Mouse (Mus musculus): ENCODE measurements at regions not wholly inside any gene's neighbourhood (a gene's known extent, or its start where the extent isn't known, plus 50 kb on each side); places are given as distances from the start of the nearest gene placed in this dataset.
"Not testable (repeated sequence)": the region's sequence is repeated elsewhere in the genome, so short reads cannot be mapped to it uniquely, and the experiment has no call there.

DNA sequence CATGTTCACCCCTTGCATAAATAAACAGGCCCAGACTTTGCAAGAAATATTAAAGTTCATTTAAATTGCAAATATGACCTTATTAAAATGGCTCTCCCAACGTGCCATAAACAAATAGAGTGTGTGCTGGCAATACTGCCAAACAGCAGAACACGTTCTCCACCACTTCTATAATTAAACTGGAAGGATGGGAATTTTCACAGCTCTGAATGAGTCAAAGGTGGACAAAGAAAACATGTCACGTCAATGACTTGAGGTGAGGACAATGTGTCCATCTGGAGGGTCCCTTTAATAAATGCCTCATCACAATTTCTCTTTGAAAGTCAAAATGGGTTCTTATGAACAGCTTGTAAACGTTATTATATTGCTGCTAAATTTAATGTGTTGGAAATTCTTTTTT is 114.8 kb downstream of the Galc start:
- DNase-seq (ENCODE audit: low spot score) (no peak), ATAC-seq (no peak)
- H3K9ac ChIP-seq (replicated peaks; ENCODE audit: low read length) = no peak overlapping the region
- no peak overlapping the region for H3K27ac ChIP-seq
- no peaks in the 10 kb centered on the region for H3K9me3 ChIP-seq (ENCODE audit: low read length)
- WGBS = 39% methylated on average over 4 of the region's 4 CpGs
- TF ChIP-seq CTCF (IDR thresholded peaks at IDR 0.05; ENCODE audit: low read depth) = no peak
- H3K4me1 ChIP-seq (ENCODE audit: insufficient read depth, low read length) = no peaks in the 10 kb centered on the region
- H3K4me3 ChIP-seq (ENCODE audit: low read length) = no peak overlapping the region
- H3K36me3 ChIP-seq (ENCODE audit: insufficient read depth, low read length) = no peaks in the 10 kb centered on the region
- no peak overlapping the region for H3K4me2 ChIP-seq (ENCODE audit: low read depth, low read length)
- H3K27me3 ChIP-seq (ENCODE audit: insufficient read depth, low read length) = no peaks in the 10 kb centered on the region

DNA sequence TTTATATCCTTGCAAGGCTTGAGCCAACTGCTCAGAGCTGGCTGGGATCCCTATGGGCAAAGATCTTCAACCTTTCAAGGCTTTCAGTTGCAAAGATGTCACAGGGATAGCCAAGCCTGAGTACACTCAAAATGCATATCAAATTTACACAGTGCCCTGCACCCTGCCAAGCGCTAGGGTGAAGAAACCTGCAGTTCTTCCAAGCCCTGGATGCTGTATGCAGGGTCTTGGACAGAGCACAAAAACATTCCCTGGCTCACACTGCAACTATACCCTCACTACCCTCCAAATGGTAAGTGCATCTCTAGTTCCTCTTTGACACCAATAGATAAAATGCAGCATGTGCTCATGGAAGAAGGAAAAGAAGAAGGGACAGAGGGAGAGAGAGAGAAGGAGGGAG is 116.1 kb downstream of the Galc start:
- no peak overlapping the region for H3K4me3 ChIP-seq (ENCODE audit: low read length)
- WGBS = 69% methylated on average over 1 of the region's 1 CpGs
- no peak for ATAC-seq
- no peak for DNase-seq (ENCODE audit: low spot score)
- H3K9ac ChIP-seq (replicated peaks; ENCODE audit: low read length) = no peak overlapping the region
- TF ChIP-seq CTCF (IDR thresholded peaks at IDR 0.05; ENCODE audit: low read depth) = no peak
- H3K27me3 ChIP-seq (ENCODE audit: insufficient read depth, low read length) = no peaks in the 10 kb centered on the region
- no peak overlapping the region for H3K27ac ChIP-seq
- H3K4me2 ChIP-seq (ENCODE audit: low read depth, low read length) = no peak overlapping the region
- H3K4me1 ChIP-seq (ENCODE audit: insufficient read depth, low read length) = no peaks in the 10 kb centered on the region
- H3K9me3 ChIP-seq (ENCODE audit: low read length) = no peaks in the 10 kb centered on the region
- H3K36me3 ChIP-seq (ENCODE audit: insufficient read depth, low read length) = no peaks in the 10 kb centered on the region

GRCm38 (mm10) chr12:98139906-98140305 is 119.4 kb downstream of the Galc start:
- not testable (repeated sequence) for ATAC-seq; H3K36me3 ChIP-seq (ENCODE audit: insufficient read depth, low read length); DNase-seq (ENCODE audit: low spot score); H3K4me2 ChIP-seq (ENCODE audit: low read depth, low read length); H3K4me1 ChIP-seq (ENCODE audit: insufficient read depth, low read length); H3K9ac ChIP-seq (replicated peaks; ENCODE audit: low read length); H3K27me3 ChIP-seq (ENCODE audit: insufficient read depth, low read length); H3K9me3 ChIP-seq (ENCODE audit: low read length); H3K27ac ChIP-seq; H3K4me3 ChIP-seq (ENCODE audit: low read length)
- WGBS = 68% methylated on average over 3 of the region's 3 CpGs

GRCm38 (mm10) chr12:98131276-98131675 is 128.0 kb downstream of the Galc start:
- Histone ChIP-seq H3K4me2 (ENCODE audit: low read depth, low read length) (no peak overlapping the region), H3K27ac (no peak overlapping the region), H3K4me3 (ENCODE audit: low read length) (no peak overlapping the region), H3K9ac (replicated peaks; ENCODE audit: low read length) (no peak overlapping the region), H3K27me3 (ENCODE audit: insufficient read depth, low read length) (no peaks in the 10 kb centered on the region), H3K4me1 (ENCODE audit: insufficient read depth, low read length) (no peaks in the 10 kb centered on the region), H3K9me3 (ENCODE audit: low read length) (no peaks in the 10 kb centered on the region), H3K36me3 (ENCODE audit: insufficient read depth, low read length) (no peaks in the 10 kb centered on the region)
- no peak for ATAC-seq
- TF ChIP-seq CTCF (IDR thresholded peaks at IDR 0.05; ENCODE audit: low read depth) = no peak
- DNase-seq (ENCODE audit: low spot score) = no peak
- 66% methylated on average over 5 of the region's 5 CpGs for WGBS

GRCm38 (mm10) chr12:98123541-98123940 is 135.7 kb downstream of the Galc start:
- no peak overlapping the region for H3K4me2 ChIP-seq (ENCODE audit: low read depth, low read length)
- 63% methylated on average over 3 of the region's 3 CpGs for WGBS
- no peak for TF ChIP-seq CTCF (IDR thresholded peaks at IDR 0.05; ENCODE audit: low read depth)
- DNase-seq (ENCODE audit: low spot score) (no peak), ATAC-seq (no peak)
- no peaks in the 10 kb centered on the region for H3K36me3 ChIP-seq (ENCODE audit: insufficient read depth, low read length)
- no peak overlapping the region for H3K9ac ChIP-seq (replicated peaks; ENCODE audit: low read length)
- H3K27ac ChIP-seq = no peak overlapping the region
- H3K27me3 ChIP-seq (ENCODE audit: insufficient read depth, low read length) = no peaks in the 10 kb centered on the region
- no peaks in the 10 kb centered on the region for H3K9me3 ChIP-seq (ENCODE audit: low read length)
- H3K4me1 ChIP-seq (ENCODE audit: insufficient read depth, low read length) = no peaks in the 10 kb centered on the region
- no peak overlapping the region for H3K4me3 ChIP-seq (ENCODE audit: low read length)

- Histone ChIP-seq H3K9me3 (ENCODE audit: low read length) (no peaks in the 10 kb centered on the region), H3K4me3 (ENCODE audit: low read length) (no peak overlapping the region), H3K27ac (no peak overlapping the region), H3K4me1 (ENCODE audit: insufficient read depth, low read length) (no peaks in the 10 kb centered on the region), H3K27me3 (ENCODE audit: insufficient read depth, low read length) (no peaks in the 10 kb centered on the region), H3K36me3 (ENCODE audit: insufficient read depth, low read length) (no peaks in the 10 kb centered on the region), H3K9ac (replicated peaks; ENCODE audit: low read length) (no peak overlapping the region), H3K4me2 (ENCODE audit: low read depth, low read length) (no peak overlapping the region)
- ATAC-seq (no peak), DNase-seq (ENCODE audit: low spot score) (no peak)
- TF ChIP-seq CTCF (IDR thresholded peaks at IDR 0.05; ENCODE audit: low read depth) = no peak
- 86% methylated on average over 9 of the region's 9 CpGs for WGBS
Observed at GRCm38 (mm10) chr12:98108039-98108438, 151.2 kb downstream of the Galc start.

GRCm38 (mm10) chr12:98106789-98107684 is 152.2 kb downstream of the Galc start:
- WGBS = 49% methylated on average over 10 of the region's 10 CpGs

More at GRCm38 (mm10) chr12:98106789-98107684, 152.2 kb downstream of the Galc start:
- Histone ChIP-seq H3K9me3 (ENCODE audit: low read length) (no peaks in the 10 kb centered on the region), H3K9ac (replicated peaks; ENCODE audit: low read length) (no peak overlapping the region), H3K4me2 (ENCODE audit: low read depth, low read length) (no peak overlapping the region), H3K36me3 (ENCODE audit: insufficient read depth, low read length) (no peaks in the 10 kb centered on the region), H3K4me3 (ENCODE audit: low read length) (no peak overlapping the region), H3K4me1 (ENCODE audit: insufficient read depth, low read length) (no peaks in the 10 kb centered on the region), H3K27me3 (ENCODE audit: insufficient read depth, low read length) (no peaks in the 10 kb centered on the region), H3K27ac (no peak overlapping the region)
- DNase-seq (ENCODE audit: low spot score) (no peak), ATAC-seq (no peak)
- TF ChIP-seq CTCF (IDR thresholded peaks at IDR 0.05; ENCODE audit: low read depth) = no peak
